In the genomic region with DNA sequence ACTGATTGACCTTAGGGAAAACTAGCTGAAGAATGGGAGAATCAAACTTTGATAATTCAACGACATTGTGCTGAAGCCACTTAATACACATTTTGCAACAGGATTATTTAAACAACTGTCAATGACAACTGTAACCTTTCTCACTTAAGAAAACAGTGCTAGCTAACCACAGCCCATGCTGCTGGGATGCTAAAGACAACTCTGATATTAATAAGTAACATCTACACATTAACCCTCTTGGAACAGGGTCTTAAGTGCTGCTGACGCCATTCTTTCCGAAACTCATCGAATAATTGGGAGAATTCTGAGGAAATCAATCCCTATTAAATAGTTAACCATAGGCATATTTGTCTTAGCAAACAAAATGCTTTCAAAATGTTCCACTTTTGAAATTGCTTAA, we compare ENCODE assay signal across 30 mouse cellular contexts. TPM values are rescaled to one million over a fixed set of nuclear protein-coding genes. Genes with fewer than 3 reads are reported as not detected.
"Had no signal": no experiment of that assay in that cellular context is flagged by ENCODE, and none has a peak within 500 bp of the region (broad histone marks: within the 10 kb centered on the region; RNA-seq: fewer than 3 reads in every experiment).

No protein-coding gene starts in this region.

- ATAC-seq: forebrain, postnatal 0 days; hindbrain, postnatal 0 days; intestine, embryonic 16.5 days had no signal

- H3K4me2 ChIP-seq: heart, embryonic 11.5 days; heart, embryonic 13.5 days; heart, embryonic 15.5 days; hindbrain, embryonic 13.5 days; hindbrain, embryonic 15.5 days; kidney, embryonic 15.5 days; limb, embryonic 13.5 days had no signal

- H3K4me3 ChIP-seq: heart, adult 2 months; heart, embryonic 13.5 days; heart, embryonic 15.5 days; hindbrain, embryonic 13.5 days; hindbrain, embryonic 15.5 days; kidney, embryonic 15.5 days; limb, embryonic 13.5 days had no signal

- H3K9me3 ChIP-seq: heart, embryonic 13.5 days; heart, embryonic 15.5 days; hindbrain, embryonic 13.5 days; hindbrain, embryonic 15.5 days; kidney, embryonic 15.5 days; limb, embryonic 13.5 days had no signal

- H3K4me1 ChIP-seq: hindbrain, embryonic 13.5 days; hindbrain, embryonic 15.5 days; kidney, embryonic 15.5 days; limb, embryonic 13.5 days had no signal

- H3K9ac ChIP-seq: forebrain, postnatal 0 days; heart, embryonic 13.5 days; heart, embryonic 15.5 days; hindbrain, embryonic 13.5 days; hindbrain, embryonic 15.5 days; kidney, embryonic 15.5 days; limb, embryonic 13.5 days had no signal

- H3K27ac ChIP-seq: heart, adult 2 months; heart, embryonic 13.5 days; heart, embryonic 15.5 days; hindbrain, embryonic 13.5 days; hindbrain, embryonic 15.5 days; hindbrain, postnatal 0 days; kidney, embryonic 15.5 days; kidney, postnatal 0 days; limb, embryonic 13.5 days had no signal

- DNase-seq: forebrain, postnatal 0 days; gastrocnemius, postnatal 14 days; gastrocnemius, postnatal 36 days; heart, adult 11 months; heart, adult 2 months; heart, postnatal 14 days; heart, postnatal 36 days; kidney, adult 11 months; kidney, adult 2 months; kidney, adult 9 months; kidney, postnatal 14 days; kidney, postnatal 36 days; layer of hippocampus, adult 9-11 months; layer of hippocampus, postnatal 36 days; left cerebral cortex, postnatal 4 days had no signal

- H3K27me3 ChIP-seq: heart, embryonic 13.5 days; heart, embryonic 15.5 days; hindbrain, embryonic 13.5 days; hindbrain, embryonic 15.5 days; kidney, embryonic 15.5 days; limb, embryonic 13.5 days had no signal

RNA-seq across cellular contexts. Expression of gene Gpc5, which starts 39.6 kb away (rescaled TPM):
- total RNA-seq: gastrocnemius, adult 18-20 months; gastrocnemius, adult 8-10 months; gastrocnemius, postnatal 14 days; gastrocnemius, postnatal 36 days; heart, adult 2 months; heart, postnatal 14 days; heart, postnatal 36 days; hematopoietic stem cell, adult 5-6 weeks had no signal
- polyA plus RNA-seq: heart, adult 2 months; heart, postnatal 0 days; large intestine, adult 2 months had no signal
